Mouse (Mus musculus) brain, embryonic 14.5 days (tissue): ENCODE data around the gene Selenbp1.
"Not testable (repeated sequence)": the region's sequence is repeated elsewhere in the genome, so short reads cannot be mapped to it uniquely, and the experiment has no call there.

Experiments used
- CTCF ChIP-seq: fragments of 200-500 bp; IDR thresholded peaks from 2 replicates; pipeline ENCODE4 v1.5.1; 2012; ENCODE audit warnings: inconsistent platforms, mild to moderate bottlenecking, moderate library complexity, borderline replicate concordance; ENCODE audit not compliant: insufficient read depth, insufficient read length; ENCODE audit errors: extremely low read depth
- POLR2A ChIP-seq: fragments of 200-500 bp; IDR thresholded peaks from 2 replicates; pipeline ENCODE4 v1.6.1; 2012; ENCODE audit warnings: mild to moderate bottlenecking, inconsistent platforms, borderline replicate concordance; ENCODE audit not compliant: poor library complexity, insufficient read depth, insufficient read length, severe bottlenecking; ENCODE audit errors: extremely low read depth

- not testable (repeated sequence) for TF ChIP-seq CTCF, POLR2A
Observed at GRCm38 (mm10) chr3:94936147-94936546, 3.3 kb downstream of the Selenbp1 start.
